Mouse (Mus musculus) kidney, adult 10 weeks (tissue): ENCODE results near the gene Sytl5. TPM values are rescaled to one million over a fixed set of nuclear protein-coding genes. Genes with fewer than 3 reads are reported as not detected.

ENCODE experiments used
- polyA plus RNA-seq: library from polyadenylated mRNA; stranded (reverse); fragments of 350-450 nt; fragmentation: Illumina TruSeq; extraction: RNeasy Lipid Tissue Mini Kit (QIAGEN cat#74804); gene quantifications from one replicate; pipeline ENCODE4 v1.2.3, GENCODE M21; 2014; ENCODE audit warnings: low read depth, low replicate concordance

Gene Sytl5
- polyA plus RNA-seq, result 1.4 TPM

GRCm38 (mm10) chrX:9885322-9885721 is at the start of gene Sytl5:
TSS of gene Sytl5 (plus strand) at chrX:9885622.

GRCm38 (mm10) chrX:9846628-9847027 is 38.8 kb upstream of the Sytl5 start, which contains the start of gene Hypm:
TSS of gene Hypm (plus strand) at chrX:9846928.

GRCm38 (mm10) chrX:9849403-9849802 is 36.0 kb upstream of the Sytl5 start, which contains the start of gene H2al3:
TSS of gene H2al3 (plus strand) at chrX:9849703.

Other genes starting within 250 kb of the Sytl5 start
- gene Dynlt3, start 222.6 kb upstream of the Sytl5 start, polyA plus RNA-seq, result 401 TPM
- not detected for gene Hypm, start 38.7 kb upstream of the Sytl5 start, polyA plus RNA-seq
- not detected for gene H2al3, start 35.9 kb upstream of the Sytl5 start, polyA plus RNA-seq
- 3.0 TPM for gene Srpx, start 232.1 kb downstream of the Sytl5 start, polyA plus RNA-seq